Mouse (Mus musculus): Measurements from ENCODE around the gene Lsm2. TPM values are rescaled to one million over a fixed set of nuclear protein-coding genes. Genes with fewer than 3 reads are reported as not detected.
"Not testable (repeated sequence)": the region's sequence is repeated elsewhere in the genome, so short reads cannot be mapped to it uniquely, and the experiment has no call there.

Lsm2 gene
- total RNA-seq, 1 experiment from 2014 or later: 39.0 TPM

DNA sequence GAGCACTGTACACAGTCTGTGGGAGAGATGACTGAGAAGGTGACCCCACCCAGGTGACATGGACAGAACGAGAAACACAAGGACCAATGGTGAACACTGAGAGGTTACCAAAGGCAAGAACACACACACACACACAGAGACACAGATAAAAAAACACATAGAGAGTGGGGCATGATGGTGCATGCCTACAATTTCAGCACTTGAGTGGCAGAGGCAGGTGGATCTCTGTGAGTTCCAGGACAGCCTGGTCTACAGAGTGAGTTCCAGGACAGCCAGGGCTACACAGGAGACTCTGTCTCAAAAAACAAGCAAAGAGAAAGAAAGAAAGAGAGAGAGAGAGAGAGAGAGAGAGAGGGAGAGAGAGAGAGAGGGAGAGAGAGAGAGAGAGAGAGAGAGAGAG, 52.0 kb downstream of the Lsm2 start:
- not testable (repeated sequence) for ATAC-seq (replicated peaks in 1 of 2; ENCODE audit: insufficient read depth in 1 of 2, low FRiP score in 2 of 2, low TSS enrichment in 1 of 2, low read depth in 1 of 2, poor library complexity in 2 of 2, severe bottlenecking in 2 of 2)

GRCm38 (mm10) chr17:35034896-35035295, 53.2 kb downstream of the Lsm2 start:
- no peak for ATAC-seq (replicated peaks in 1 of 2; ENCODE audit: insufficient read depth in 1 of 2, low FRiP score in 2 of 2, low TSS enrichment in 1 of 2, low read depth in 1 of 2, poor library complexity in 2 of 2, severe bottlenecking in 2 of 2)

Other genes starting within 250 kb of the Lsm2 start
- gene C4b, start 238.0 kb upstream of the Lsm2 start, total RNA-seq (2017): 1.0 and 1.4 TPM in 2 replicates
- gene Cyp21a1, start 177.3 kb upstream of the Lsm2 start, total RNA-seq (2017): not detected in 2 replicates
- 26.7 and 35.4 TPM in 2 replicates for gene Stk19, start 144.9 kb upstream of the Lsm2 start, total RNA-seq (2017)
- 16.4 and 18.6 TPM in 2 replicates for gene Dxo, start 144.8 kb upstream of the Lsm2 start, total RNA-seq (2017)
- gene Skiv2l, start 131.7 kb upstream of the Lsm2 start, total RNA-seq (2017): 44.0 and 55.5 TPM in 2 replicates
- 40.6 and 41.3 TPM in 2 replicates for gene Nelfe, start 131.5 kb upstream of the Lsm2 start, total RNA-seq (2017)
- not detected in 2 replicates for gene Cfb, start 119.3 kb upstream of the Lsm2 start, total RNA-seq (2017)
- 11.3 and 15.1 TPM in 2 replicates for gene Zbtb12, start 102.4 kb upstream of the Lsm2 start, total RNA-seq (2017)
- not detected in 2 replicates for gene Gm20547, start 99.8 kb upstream of the Lsm2 start, total RNA-seq (2017)
- gene C2, start 83.6 kb upstream of the Lsm2 start, total RNA-seq (2017): 3.3 TPM in 1 of 2 replicates, not detected in the other
- gene Ehmt2, start 83.4 kb upstream of the Lsm2 start, total RNA-seq (2017): 106 and 109 TPM in 2 replicates
- 0.19 TPM in 1 of 2 replicates, not detected in the other for gene Slc44a4, start 67.4 kb upstream of the Lsm2 start, total RNA-seq (2017)
- gene Neu1, start 50.6 kb upstream of the Lsm2 start, total RNA-seq (2017): 6.9 and 12.1 TPM in 2 replicates
- gene Hspa1b, start 22.6 kb upstream of the Lsm2 start, total RNA-seq (2017): 18.4 and 24.7 TPM in 2 replicates
- gene Gm20481, start 11.9 kb upstream of the Lsm2 start, total RNA-seq (2017): 1.1 TPM in 1 of 2 replicates, not detected in the other
- gene Hspa1a, start 9.7 kb upstream of the Lsm2 start, total RNA-seq (2017): 16.3 and 22.9 TPM in 2 replicates
- 0.05 TPM in 1 of 2 replicates, not detected in the other for gene Hspa1l, start 9.2 kb upstream of the Lsm2 start, total RNA-seq (2017)
- 228 and 415 TPM in 2 replicates for gene Vars, start 19.1 kb downstream of the Lsm2 start, total RNA-seq (2017)
- 0.38 and 0.45 TPM in 2 replicates for gene Vwa7, start 34.7 kb downstream of the Lsm2 start, total RNA-seq (2017)
- 1.7 TPM in 1 of 2 replicates, not detected in the other for gene Sapcd1, start 46.2 kb downstream of the Lsm2 start, total RNA-seq (2017)
- 3.7 and 7.9 TPM in 2 replicates for gene Msh5, start 64.9 kb downstream of the Lsm2 start, total RNA-seq (2017)
- gene Clic1, start 68.1 kb downstream of the Lsm2 start, total RNA-seq (2017): 294 and 299 TPM in 2 replicates
- gene Ddah2, start 77.2 kb downstream of the Lsm2 start, total RNA-seq (2017): 27.4 and 32.3 TPM in 2 replicates
- not detected in 2 replicates for gene Ly6g6c, start 83.5 kb downstream of the Lsm2 start, total RNA-seq (2017)
- gene Mpig6b, start 84.3 kb downstream of the Lsm2 start, total RNA-seq (2017): not detected in 2 replicates
- not detected in 2 replicates for gene Ly6g6e, start 95.0 kb downstream of the Lsm2 start, total RNA-seq (2017)
- not detected in 2 replicates for gene Ly6g6d, start 96.2 kb downstream of the Lsm2 start, total RNA-seq (2017)
- not detected in 2 replicates for gene Ly6g6f, start 103.7 kb downstream of the Lsm2 start, total RNA-seq (2017)
- 25.9 and 30.0 TPM in 2 replicates for gene Abhd16a, start 107.4 kb downstream of the Lsm2 start, total RNA-seq (2017)
- gene Ly6g5c, start 126.4 kb downstream of the Lsm2 start, total RNA-seq (2017): not detected in 2 replicates
- 1.6 TPM in 1 of 2 replicates, not detected in the other for gene Ly6g5b, start 133.6 kb downstream of the Lsm2 start, total RNA-seq (2017)
- gene Gpank1, start 139.6 kb downstream of the Lsm2 start, total RNA-seq (2017): 31.2 and 35.1 TPM in 2 replicates
- gene Csnk2b, start 140.2 kb downstream of the Lsm2 start, total RNA-seq (2017): 250 and 330 TPM in 2 replicates
- 6.1 and 6.3 TPM in 2 replicates for gene D17H6S53E, start 144.5 kb downstream of the Lsm2 start, total RNA-seq (2017)
- gene Apom, start 150.2 kb downstream of the Lsm2 start, total RNA-seq (2017): 0.38 TPM in 1 of 2 replicates, not detected in the other
- 109 and 121 TPM in 2 replicates for gene Bag6, start 153.3 kb downstream of the Lsm2 start, total RNA-seq (2017)
- gene Prrc2a, start 183.0 kb downstream of the Lsm2 start, total RNA-seq (2017): 61.3 and 65.9 TPM in 2 replicates
- 1.8 TPM in 1 of 2 replicates, not detected in the other for gene Aif1, start 194.2 kb downstream of the Lsm2 start, total RNA-seq (2017)
- 85.1 and 145 TPM in 2 replicates for gene Lst1, start 206.6 kb downstream of the Lsm2 start, total RNA-seq (2017)
- 31.4 and 64.0 TPM in 2 replicates for gene Ltb, start 212.6 kb downstream of the Lsm2 start, total RNA-seq (2017)
- 22.3 and 44.4 TPM in 2 replicates for gene Tnf, start 220.1 kb downstream of the Lsm2 start, total RNA-seq (2017)
- gene Lta, start 223.5 kb downstream of the Lsm2 start, total RNA-seq (2017): not detected in 2 replicates
- gene Gm16181, start 239.0 kb downstream of the Lsm2 start, total RNA-seq (2017): 3.1 TPM in 1 of 2 replicates, not detected in the other

All from hematopoietic stem cell, adult 5-6 weeks (primary cell).